Mouse (Mus musculus): ENCODE measurements at regions not wholly inside any gene's neighbourhood (a gene's known extent, or its start where the extent isn't known, plus 50 kb on each side); places are given as distances from the start of the nearest gene placed in this dataset.
A peak's percentile ranks its signal among the peaks of the same experiment; 100 is the strongest.

GRCm38 (mm10) chr19:55011341-55011740 lies 115.7 kb downstream of the Gpam start:
- no peak for DNase-seq

- no peak for DNase-seq
Observed at GRCm38 (mm10) chr19:55008463-55009146, 118.4 kb downstream of the Gpam start.

GRCm38 (mm10) chr19:54989982-54990381 lies 137.1 kb downstream of the Gpam start:
- DNase-seq = no peak

GRCm38 (mm10) chr19:54984541-54984940 lies 142.5 kb downstream of the Gpam start:
- DNase-seq = no peak

GRCm38 (mm10) chr19:54982801-54983200 lies 144.2 kb downstream of the Gpam start:
- DNase-seq = no peak

GRCm38 (mm10) chr19:54971440-54972211 lies 155.4 kb downstream of the Gpam start:
- DNase-seq = no peak

- DNase-seq = no peak
Observed at GRCm38 (mm10) chr19:54958328-54958727, 168.7 kb downstream of the Gpam start.

- DNase-seq = no peak
Observed at GRCm38 (mm10) chr19:54955096-54955495, 171.9 kb downstream of the Gpam start.

- no peak for DNase-seq
Observed at GRCm38 (mm10) chr19:54952546-54952945, 174.5 kb downstream of the Gpam start.

GRCm38 (mm10) chr19:54948359-54949127 lies 178.5 kb downstream of the Gpam start:
- DNase-seq = no peak

GRCm38 (mm10) chr19:54947583-54947982 lies 179.5 kb downstream of the Gpam start:
- no peak for DNase-seq

- DNase-seq = no peak
Observed at GRCm38 (mm10) chr19:54932579-54932978, 194.5 kb downstream of the Gpam start.

GRCm38 (mm10) chr19:54925888-54926287 lies 201.2 kb downstream of the Gpam start:
- no peak for DNase-seq

- no peak for DNase-seq
Observed at GRCm38 (mm10) chr19:54919597-54919996, 207.4 kb downstream of the Gpam start.

- DNase-seq = no peak
Observed at GRCm38 (mm10) chr19:54893622-54894021, 233.4 kb downstream of the Gpam start.

GRCm38 (mm10) chr19:54867078-54867477 lies 260.0 kb downstream of the Gpam start:
- peak; percentile 40 for DNase-seq

GRCm38 (mm10) chr19:54855190-54855589 lies 271.8 kb downstream of the Gpam start:
- no peak for DNase-seq

- DNase-seq = no peak
Observed at GRCm38 (mm10) chr19:54838231-54838630, 288.8 kb downstream of the Gpam start.

- DNase-seq = no peak
Observed at GRCm38 (mm10) chr19:54836451-54836850, 290.6 kb downstream of the Gpam start.

- no peak for DNase-seq
Observed at GRCm38 (mm10) chr19:54822161-54822560, 304.9 kb downstream of the Gpam start.

- no peak for DNase-seq
Observed at GRCm38 (mm10) chr19:54820587-54820986, 306.5 kb downstream of the Gpam start.

GRCm38 (mm10) chr19:54801123-54801742 lies 325.8 kb downstream of the Gpam start:
- DNase-seq = no peak

GRCm38 (mm10) chr19:54787171-54787570 lies 339.9 kb downstream of the Gpam start:
- DNase-seq = no peak

All from cerebellum, adult 11-12 months (tissue).